ENCODE assay signal across 8 mouse cellular contexts in genomic region chrX:155318005-155318404, GRCm38 (mm10). TPM values are rescaled to one million over a fixed set of nuclear protein-coding genes. Genes with fewer than 3 reads are reported as not detected.
DNase-seq lines count a peak whose midpoint lies in the region; ATAC-seq lines count a peak whose summit lies in the region.

No protein-coding gene starts in this region.

- 42% methylated on average over 4 of the region's 4 CpGs for WGBS in hindbrain, embryonic 14.5 days

- no peak overlapping the region for H3K4me3 ChIP-seq in hindbrain, embryonic 14.5 days (replicated peaks; ENCODE audit: low read length)

- no peaks in the 10 kb centered on the region for H3K9me3 ChIP-seq in hindbrain, embryonic 14.5 days (ENCODE audit: control insufficient read depth, low read length)

- DNase-seq in gastrocnemius, postnatal 10 days = peak; percentile 24
- DNase-seq in gastrocnemius, postnatal 25 days = no peak
- peak; percentile 12 for DNase-seq in spleen, adult 12 weeks (ENCODE audit: low spot score)
- no peak for DNase-seq in spleen, postnatal 14 days (ENCODE audit: low spot score in 2 of 2)
- peak; percentile 40 to 42 for DNase-seq in cerebellum, postnatal 14 days
- DNase-seq in hindbrain, embryonic 14.5 days (ENCODE audit: low spot score) = peak; percentile 69
- DNase-seq in thymus, postnatal 14 days = peak; percentile 49

- no peaks in the 10 kb centered on the region for H3K4me1 ChIP-seq in hindbrain, embryonic 14.5 days (replicated peaks; ENCODE audit: control insufficient read depth, insufficient read depth, low read length)

- H3K27ac ChIP-seq in hindbrain, embryonic 14.5 days = no peak overlapping the region

- no peaks in the 10 kb centered on the region for H3K27me3 ChIP-seq in hindbrain, embryonic 14.5 days (ENCODE audit: control insufficient read depth, insufficient read depth, low read length)

- no peak overlapping the region for H3K9ac ChIP-seq in hindbrain, embryonic 14.5 days

- H3K4me2 ChIP-seq in hindbrain, embryonic 14.5 days (replicated peaks) = no peak overlapping the region

- no peak; the same call in 1 of the 2 replicates for ATAC-seq in hindbrain, embryonic 14.5 days (ENCODE audit: low FRiP score)
- peak; percentile 77 for ATAC-seq in megakaryocyte, adult 5-6 weeks (ENCODE audit: poor library complexity, severe bottlenecking)

- no peaks in the 10 kb centered on the region for H3K36me3 ChIP-seq in hindbrain, embryonic 14.5 days (replicated peaks; ENCODE audit: control insufficient read depth, insufficient read depth)

RNA-seq across cellular contexts. Expression of gene Prdx4, which starts 22.5 kb away (rescaled TPM):
- total RNA-seq in gastrocnemius, postnatal 10 days (2021) = 10 to 100 TPM; 42.5 to 48.9 TPM
- 10 to 100 TPM; 10.1 to 13.0 TPM for total RNA-seq in gastrocnemius, postnatal 25 days (2021)
- 115 and 125 TPM in 2 replicates for polyA plus RNA-seq in hindbrain, embryonic 14.5 days (2014; fragmentation: Nextera tagmentation; extraction: Ambion mirVana)
- 124 and 167 TPM in 2 replicates for total RNA-seq in megakaryocyte, adult 5-6 weeks (2015)
- total RNA-seq in megakaryocyte, adult 5-6 weeks (2017) = 122 and 137 TPM in 2 replicates

RNA-seq across cellular contexts. Expression of gene Acot9, which starts 55.8 kb away (rescaled TPM):
- total RNA-seq in gastrocnemius, postnatal 10 days (2021) = 10 to 100 TPM; 28.0 to 28.8 TPM
- total RNA-seq in gastrocnemius, postnatal 25 days (2021) = 10 to 100 TPM; 23.1 to 27.8 TPM
- 52.5 and 52.8 TPM in 2 replicates for polyA plus RNA-seq in hindbrain, embryonic 14.5 days (2014; fragmentation: Nextera tagmentation; extraction: Ambion mirVana)
- 105 and 124 TPM in 2 replicates for total RNA-seq in megakaryocyte, adult 5-6 weeks (2015)
- total RNA-seq in megakaryocyte, adult 5-6 weeks (2017) = 109 and 111 TPM in 2 replicates

Comparison
In these comparisons a context has a peak if more than half of its experiments do, and no peak if none do; other contexts are left out.
1. DNase-seq: peak in gastrocnemius, postnatal 10 days (single experiment), spleen, adult 12 weeks (single experiment), cerebellum, postnatal 14 days (2 of 2), hindbrain, embryonic 14.5 days (single experiment) and thymus, postnatal 14 days (single experiment); none in gastrocnemius, postnatal 25 days (single experiment) and spleen, postnatal 14 days (0 of 2).